Mouse (Mus musculus): ENCODE measurements around the gene Ppip5k1.
"Not testable (repeated sequence)": the region's sequence is repeated elsewhere in the genome, so short reads cannot be mapped to it uniquely, and the experiment has no call there.

The Ppip5k1 gene

DNA sequence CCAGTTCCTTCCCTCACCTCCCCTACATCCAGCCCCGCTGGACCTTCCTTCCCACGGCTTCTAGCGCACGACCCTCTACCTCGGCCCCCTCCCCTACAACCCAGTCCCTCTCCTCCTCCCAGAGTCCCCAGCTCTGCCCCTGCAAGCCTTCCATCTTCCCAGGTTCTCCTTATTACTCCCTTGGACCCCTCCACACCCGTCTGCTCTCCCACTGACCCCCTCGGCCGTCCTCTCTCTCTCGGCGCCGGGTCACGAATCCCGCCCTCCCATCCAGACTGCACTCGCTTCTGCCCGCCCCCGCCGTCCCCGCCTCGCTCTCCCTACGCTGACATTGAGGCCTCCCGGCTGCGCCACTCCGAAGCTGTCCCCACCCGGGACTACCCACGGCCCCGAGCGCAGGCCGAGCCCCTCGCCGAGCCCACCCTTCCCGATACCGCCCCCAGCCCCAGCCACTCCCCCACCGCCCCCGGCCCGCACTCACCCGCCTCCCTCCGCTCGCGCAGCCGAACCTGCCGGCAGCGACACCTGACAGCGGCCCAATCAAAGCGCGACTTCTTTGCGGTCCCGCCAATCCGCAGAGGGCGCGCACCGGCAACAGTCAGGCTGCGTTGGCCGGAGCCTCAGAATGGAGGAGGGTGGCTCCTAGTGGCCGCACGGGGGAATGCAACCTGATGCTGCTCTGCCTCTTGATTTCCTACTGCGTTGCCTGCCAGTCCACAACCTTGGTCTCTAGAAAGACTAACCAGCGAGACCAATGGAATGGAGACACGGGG is at the start of gene Ppip5k1:
Gene Ppip5k1, minus strand, starts transcription at position 577 of the 773 bp plus-strand sequence.
- in situ Hi-C loops (cut with MboI, MseI) = no loop called here

DNA sequence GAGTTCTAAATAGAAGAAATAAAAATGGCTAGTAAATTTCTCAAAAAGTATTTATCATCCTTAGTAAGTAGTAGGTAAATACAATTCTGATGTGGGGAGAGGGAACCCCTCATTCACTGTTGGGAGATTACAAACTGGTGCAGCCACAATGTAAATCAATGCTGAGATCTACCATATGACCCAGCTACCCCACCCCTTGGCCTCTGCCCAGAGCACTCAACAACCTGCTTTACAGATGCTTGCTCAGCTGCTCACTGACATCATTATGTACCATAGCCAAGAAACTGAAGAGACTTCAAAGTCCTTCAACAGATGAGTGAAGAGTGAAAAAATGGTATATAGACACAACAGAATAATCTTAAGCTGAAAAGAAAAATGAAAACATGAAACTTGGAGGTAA is 48.1 kb upstream of the Ppip5k1 start:
- in situ Hi-C loops (cut with MboI, MseI) = no loop called here

DNA sequence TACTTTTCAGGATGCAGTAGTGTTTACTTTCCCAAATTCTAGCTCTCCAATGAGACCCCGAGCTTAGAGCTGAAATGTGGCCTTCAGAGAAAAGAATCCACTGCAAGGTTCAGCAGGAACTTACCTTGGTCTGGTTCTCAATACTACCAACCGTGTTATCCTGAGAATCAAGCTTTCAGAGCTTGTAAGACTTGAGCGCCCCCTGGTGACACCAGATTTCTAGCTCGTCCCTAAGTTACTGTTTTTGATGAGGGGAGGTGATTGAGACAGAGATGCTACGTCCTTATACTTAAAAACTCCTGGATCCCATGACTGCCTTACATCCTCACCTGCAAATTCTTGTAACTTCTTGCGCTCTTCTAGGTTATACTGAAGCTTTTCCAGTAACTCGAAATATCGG is 41.4 kb upstream of the Ppip5k1 start:
- in situ Hi-C loops (cut with MboI, MseI) = loop anchor here (10.0 kb wide), 1 partner anchor 152 kb away; no protein-coding TSS in a partner anchor

DNA sequence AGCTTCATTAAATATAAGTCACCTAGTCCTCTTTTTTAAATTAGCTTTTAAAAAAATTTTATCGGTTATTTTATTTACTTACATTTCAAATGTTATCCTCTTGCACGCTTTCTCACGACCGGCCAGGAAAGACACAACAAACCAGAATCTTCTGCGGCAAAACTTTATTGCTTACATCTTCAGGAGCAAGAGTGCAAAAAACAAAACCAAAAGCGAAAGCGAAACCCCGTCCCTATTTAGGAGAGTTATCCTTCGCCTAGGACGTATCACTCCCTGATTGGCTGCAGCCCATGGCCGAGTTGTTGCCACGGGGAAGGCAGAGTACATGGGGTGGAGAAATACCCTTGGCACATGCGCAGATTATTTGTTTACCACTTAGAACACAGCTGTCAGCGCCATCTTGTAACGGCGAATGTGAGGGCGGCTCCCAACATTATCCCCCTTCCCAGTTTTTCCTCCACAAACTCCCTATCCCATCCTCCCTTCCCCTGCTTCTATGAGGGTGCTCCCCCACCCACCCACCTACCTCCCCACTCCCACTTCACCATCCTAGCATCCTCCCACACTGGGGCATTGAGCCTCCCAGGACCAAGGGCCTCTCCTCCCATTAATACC is 31.9 kb upstream of the Ppip5k1 start, which contains the start of gene Strc:
Gene Strc, minus strand, starts transcription at position 208 of the 615 bp plus-strand sequence.
- in situ Hi-C loops (cut with MboI, MseI) = not testable (repeated sequence)

DNA sequence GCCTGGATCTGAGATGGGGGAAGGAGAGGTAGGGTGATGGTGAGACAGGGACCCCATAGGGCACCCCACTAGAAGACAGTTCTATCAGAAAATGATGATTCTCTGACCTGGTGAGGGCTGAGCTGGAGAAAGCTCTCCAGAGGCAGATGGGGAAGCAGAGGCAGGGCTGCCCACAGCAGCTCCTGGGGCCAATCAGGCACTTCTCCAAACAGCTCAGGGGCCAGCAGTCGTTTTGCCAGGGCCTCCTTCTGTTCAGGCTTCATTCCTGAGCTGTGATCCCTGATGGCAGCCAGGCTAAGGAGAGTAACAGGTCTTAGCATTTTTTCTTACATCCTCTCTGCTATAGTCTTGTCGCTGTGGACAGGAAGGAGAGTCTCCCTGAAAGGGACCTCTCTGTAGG is 19.6 kb upstream of the Ppip5k1 start:
- in situ Hi-C loops (cut with MboI, MseI) = loop anchor here (10.0 kb wide), 1 partner anchor 1090 kb away; the partner anchor contains the start of gene Pla2g4d

DNA sequence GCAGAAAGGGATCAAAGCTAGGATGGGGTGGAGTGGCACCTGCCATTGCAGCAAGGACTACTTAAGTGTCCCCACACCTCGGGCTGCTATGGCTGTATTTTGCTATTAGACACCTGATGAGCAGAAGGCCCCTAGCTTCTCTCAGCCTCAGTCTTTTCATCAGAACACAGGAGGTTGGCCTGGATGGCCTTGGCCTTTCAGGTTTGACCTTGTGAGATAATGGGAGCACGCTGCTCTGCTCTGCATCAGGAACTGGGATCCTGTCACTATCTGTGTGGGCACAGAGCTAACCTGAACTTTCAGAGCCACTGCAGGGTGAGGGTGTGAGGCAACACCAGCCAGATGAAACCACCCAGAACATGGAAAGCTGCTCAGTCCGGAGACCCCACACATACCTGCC is 17.1 kb upstream of the Ppip5k1 start:
- in situ Hi-C loops (cut with MboI, MseI) = loop anchor here (10.0 kb wide), 1 partner anchor 1087 kb away; the partner anchor contains the start of gene Pla2g4d

DNA sequence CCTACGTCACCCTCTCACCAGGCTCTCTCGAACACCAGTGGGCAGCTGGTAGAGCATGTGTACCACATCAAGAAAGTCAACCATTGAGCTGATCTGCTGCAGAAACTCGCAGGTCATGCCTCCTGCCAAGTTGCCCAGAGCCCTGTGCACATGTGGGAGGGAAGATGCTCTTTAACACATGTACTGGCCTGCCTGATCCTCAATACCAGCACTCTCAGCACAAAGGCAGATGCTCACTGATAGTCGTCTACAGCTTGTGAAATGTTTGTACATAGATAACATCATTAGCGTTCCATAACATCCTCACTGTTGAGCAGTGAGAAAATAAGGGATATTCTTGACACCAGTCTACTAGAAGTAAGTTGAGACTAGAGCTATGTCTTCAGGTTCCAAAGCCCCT is 15.7 kb upstream of the Ppip5k1 start:
- in situ Hi-C loops (cut with MboI, MseI) = loop anchor here (10.0 kb wide), 1 partner anchor 1086 kb away; the partner anchor contains the start of gene Pla2g4d

DNA sequence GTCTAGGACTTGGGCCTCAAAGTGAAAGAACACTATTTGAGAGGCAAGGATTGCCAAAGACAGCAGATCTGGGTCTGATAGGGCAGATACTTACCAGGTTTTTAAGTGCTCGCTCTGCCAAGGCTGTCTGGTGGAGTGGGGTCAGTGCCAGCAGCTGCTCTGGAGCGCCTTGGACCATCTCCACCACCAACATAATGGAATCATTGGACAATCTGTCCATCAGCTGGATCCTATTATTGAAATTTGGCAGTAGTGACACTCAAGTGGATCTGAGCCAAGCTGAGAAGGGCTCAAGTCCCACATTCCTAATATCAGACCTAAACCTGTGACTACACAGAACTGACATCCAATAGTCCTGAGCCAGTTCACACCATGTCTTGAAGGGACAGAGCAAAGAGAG is 13.6 kb upstream of the Ppip5k1 start:
- in situ Hi-C loops (cut with MboI, MseI) = no loop called here

DNA sequence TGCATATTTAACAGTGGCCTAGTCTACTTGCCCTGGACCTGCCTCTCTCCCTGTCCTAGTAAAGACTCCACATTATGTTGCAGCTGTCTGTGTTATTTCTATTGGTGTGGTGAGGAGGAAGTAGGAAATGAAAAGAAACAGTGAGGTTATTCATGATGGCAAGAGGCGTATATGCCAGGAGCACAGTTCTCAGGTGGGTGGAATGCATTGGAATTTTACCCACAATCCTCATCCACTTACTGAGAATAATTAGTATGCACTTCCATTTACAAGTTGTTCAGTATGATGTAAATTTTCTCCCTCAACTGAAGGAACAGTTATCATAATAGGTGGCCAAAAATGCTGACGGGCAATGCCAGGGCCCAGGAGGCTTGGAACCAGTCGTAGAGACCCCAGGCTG is 8.5 kb upstream of the Ppip5k1 start:
- in situ Hi-C loops (cut with MboI, MseI) = no loop called here

DNA sequence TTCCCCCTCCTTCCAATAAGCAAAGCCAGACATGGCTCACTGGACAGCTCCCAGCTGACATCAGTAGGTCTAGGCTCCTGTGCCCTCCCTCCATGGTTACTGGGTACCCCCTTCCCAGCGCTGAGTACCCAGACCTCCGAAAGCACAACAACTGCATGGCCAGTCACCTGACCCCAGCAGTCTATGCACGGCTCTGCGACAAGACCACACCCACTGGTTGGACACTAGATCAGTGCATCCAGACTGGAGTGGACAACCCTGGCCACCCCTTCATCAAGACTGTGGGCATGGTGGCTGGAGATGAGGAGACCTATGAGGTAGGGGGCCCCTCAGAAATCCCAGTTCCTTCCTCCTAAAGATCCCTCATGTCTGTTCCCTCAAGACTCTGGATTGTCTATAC is 4.3 kb upstream of the Ppip5k1 start:
- in situ Hi-C loops (cut with MboI, MseI) = no loop called here

DNA sequence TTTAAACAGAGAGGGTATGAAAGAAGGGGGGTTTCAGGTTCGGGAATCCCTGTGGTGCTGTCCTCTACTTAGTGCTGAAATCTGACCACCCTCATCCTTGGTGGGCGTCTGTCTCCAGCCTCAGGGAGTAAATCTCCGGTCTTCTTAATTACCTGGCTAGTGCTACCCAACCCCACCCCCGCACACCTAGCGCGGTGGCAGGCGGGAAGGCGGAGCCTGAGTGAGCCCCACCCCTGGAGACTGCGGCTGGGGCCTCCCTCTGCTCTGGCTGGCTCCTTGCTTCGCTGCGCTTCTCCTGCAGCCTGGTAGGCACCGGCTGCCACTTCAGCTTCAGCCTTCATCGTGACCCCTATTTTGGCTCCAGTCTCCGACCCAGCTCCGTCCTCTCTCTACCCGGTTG is 3.2 kb upstream of the Ppip5k1 start:
- in situ Hi-C loops (cut with MboI, MseI) = no loop called here

DNA sequence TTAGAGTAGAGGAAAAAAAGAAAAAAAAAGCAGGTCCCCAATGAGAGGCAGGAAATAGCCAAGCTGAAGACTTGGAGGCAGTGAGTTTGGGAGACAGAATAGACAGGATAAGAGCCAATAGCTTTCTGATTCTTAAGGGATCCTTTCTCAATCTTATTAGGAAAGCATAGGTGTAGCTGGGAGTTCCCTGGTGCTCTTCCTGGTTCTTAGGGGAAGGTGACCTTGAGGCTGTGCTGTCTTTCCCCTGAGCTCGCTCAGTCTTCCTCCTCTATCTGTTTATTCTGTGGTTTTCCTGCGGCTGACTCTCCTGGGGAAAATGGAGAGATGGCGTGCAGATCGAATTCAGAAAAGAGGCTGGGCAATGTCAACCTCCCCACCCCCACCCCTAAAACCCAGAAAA is 2.8 kb upstream of the Ppip5k1 start:
- in situ Hi-C loops (cut with MboI, MseI) = no loop called here

DNA sequence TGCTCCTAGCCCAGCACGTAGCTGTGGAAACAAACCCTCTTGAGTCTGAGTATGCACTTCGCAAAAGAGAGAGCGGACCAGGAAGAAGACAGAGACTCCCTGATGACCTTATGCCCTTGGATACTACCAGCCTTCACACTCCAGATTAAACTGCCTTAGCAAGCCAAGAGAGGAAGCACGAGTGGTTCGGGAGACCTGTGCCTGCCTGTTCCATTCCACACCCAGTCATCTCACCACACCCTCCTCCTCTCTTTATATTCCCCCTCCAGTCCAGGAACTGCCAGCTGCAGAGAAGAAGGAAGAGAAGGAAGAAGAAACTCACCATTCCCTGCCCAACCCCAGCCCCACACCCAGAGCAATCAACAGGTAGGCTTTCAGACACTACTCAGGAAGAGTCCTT is 2.3 kb upstream of the Ppip5k1 start, which contains the start of gene Ckmt1:
Gene Ckmt1, plus strand, starts transcription at position 221 of the 400 bp plus-strand sequence.
- in situ Hi-C loops (cut with MboI, MseI) = no loop called here

DNA sequence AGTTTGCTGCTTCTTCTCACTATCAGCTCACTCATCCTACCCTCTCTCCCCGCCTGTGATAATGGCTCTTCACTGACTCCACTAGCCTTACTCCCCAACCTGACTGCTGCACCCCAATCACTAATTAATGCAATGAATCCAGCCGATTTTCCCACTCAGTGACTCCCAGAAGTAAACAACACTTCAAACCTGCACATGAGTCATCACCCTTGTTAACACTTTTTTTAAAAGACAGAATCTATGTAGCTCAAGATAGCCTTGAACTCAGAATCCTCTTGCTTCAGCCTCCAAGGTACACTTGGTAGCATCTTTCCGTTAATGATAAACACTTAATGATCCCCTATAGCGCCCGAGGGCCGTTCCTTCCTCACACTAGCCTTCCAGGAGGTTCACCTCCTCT is 818 bp downstream of the Ppip5k1 start:
- in situ Hi-C loops (cut with MboI, MseI) = no loop called here

DNA sequence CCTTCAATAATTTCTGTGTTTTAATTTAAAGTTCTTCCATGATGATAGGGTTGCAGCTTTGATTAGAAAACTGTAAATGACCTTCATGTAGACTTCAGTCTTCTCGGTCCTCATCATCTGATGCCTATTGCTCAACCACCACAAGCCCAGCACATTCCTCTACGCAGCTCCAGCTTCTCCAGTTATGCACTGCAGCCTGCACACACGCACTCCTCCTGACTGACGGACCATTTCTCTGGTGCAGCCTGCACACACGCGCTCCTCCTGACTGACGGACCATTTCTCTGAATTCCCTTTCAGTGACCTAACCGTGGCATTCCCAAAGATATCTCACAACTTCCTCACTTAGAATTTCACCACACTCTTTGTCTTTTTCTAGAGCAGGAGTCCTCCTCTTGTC is 2.0 kb downstream of the Ppip5k1 start:
- in situ Hi-C loops (cut with MboI, MseI) = no loop called here

DNA sequence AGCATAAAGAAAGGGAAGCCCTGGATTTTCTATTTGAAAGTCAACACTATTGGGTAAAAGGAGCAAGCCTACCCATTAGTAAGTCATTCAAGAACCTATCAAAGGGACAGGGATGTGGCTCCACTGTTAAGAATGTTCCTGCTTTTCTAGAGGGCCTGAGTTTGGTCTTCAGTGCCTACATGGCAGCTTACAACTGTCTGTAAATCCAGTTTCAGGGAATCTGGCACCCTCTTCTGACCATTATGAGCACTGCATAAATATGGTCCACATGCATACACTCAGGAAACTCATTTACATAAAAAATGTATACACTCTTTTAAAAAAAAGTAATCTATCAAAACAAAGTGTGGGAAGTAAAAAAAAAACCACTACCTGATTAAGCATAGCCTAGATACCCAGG is 16.1 kb downstream of the Ppip5k1 start:
- in situ Hi-C loops (cut with MboI, MseI) = no loop called here

DNA sequence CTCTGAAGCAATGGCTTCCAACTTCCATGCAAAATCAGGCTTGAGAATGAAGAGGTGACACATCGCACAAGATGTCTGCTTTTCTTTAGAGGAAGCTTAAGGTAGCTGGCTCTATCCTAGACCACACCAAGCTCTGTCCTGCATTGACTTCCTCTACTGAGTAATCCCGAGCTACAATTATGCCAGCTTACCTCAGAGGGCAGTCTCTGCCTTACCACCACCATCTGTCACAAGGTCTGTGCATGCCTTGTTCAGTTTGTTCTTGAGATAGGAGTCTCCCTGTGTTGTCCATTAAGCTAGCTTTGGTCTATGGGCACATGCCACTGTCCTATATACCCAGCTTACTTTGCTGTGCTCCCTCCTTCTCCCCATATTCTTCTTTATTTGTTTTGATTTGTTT is 25.7 kb downstream of the Ppip5k1 start:
- in situ Hi-C loops (cut with MboI, MseI) = no loop called here

DNA sequence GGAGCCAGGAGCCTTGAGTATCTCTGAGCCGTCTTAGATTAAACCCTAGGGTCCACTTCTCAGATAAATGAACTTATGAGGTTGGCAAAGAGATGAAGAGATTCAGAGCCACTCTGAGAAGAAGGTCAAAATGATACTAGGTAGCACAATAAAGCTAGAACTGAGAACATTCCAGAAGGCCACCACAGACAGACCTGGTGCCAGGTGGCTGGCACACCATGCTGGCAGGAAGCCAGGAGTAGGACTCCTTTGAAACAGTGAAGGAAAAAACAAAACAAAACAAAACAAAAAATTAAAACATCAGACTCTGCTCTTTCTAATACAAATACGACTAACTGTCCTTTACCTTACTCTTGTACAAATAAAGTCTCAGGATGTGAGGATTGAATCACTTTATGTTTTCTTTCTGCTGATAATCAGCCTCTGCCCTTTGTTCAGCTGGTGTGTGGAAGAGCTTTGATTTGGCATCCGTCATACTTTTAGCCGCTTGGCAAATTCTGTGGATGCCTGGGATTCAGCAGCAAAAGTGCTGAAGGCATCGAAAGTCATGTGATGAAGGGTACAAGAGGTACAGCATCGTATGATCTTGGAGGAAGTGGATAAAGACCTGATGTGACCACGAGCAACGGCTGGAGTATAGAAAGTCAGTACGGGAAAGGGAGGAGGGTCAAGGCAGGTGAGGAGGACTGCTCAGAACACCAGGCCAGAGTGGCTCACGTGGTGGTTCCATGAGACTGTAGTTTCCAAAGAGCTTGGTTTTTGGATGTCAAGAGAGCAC is 31.3 kb downstream of the Ppip5k1 start:
- in situ Hi-C loops (cut with MboI, MseI) = no loop called here

DNA sequence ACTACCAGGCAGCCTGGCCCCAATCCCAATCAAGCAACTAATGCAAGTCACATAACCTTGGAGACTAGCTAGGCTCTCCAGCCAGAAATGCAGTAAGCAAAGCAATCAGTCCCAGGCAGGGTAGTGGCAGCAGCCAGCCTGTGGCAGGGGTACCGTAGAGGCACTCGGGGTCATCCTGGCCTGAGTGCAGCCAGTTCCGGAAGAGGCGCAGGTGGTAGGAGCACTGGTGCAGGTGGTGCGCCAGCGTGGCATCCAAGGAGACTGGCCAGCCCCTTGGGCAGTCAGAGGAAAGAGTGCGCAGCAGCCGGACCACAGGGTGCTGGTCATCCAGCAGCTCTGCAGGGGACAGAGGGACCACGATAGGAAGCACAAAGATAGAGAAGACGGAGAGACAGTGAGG is 32.2 kb downstream of the Ppip5k1 start:
- in situ Hi-C loops (cut with MboI, MseI) = no loop called here

DNA sequence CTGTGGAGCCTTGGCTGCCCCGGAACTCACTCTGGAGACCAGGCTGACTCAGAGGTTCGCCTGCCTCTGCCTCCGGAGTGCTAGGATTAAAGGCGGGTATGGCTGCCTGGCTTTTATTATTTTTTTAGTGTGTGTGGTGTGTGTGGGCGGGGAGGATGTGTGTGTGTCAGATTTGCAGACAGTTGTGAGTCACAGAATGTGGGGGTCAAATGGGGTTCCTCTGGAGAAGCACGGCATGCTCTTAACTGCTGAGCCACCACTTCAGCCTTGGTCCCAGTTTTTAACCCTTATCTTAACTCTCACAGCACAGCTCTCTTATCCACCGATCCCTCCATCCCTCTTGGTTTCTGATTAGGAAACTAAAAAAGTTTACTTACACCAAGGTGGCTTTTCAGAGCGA is 38.9 kb downstream of the Ppip5k1 start:
- in situ Hi-C loops (cut with MboI, MseI) = no loop called here

DNA sequence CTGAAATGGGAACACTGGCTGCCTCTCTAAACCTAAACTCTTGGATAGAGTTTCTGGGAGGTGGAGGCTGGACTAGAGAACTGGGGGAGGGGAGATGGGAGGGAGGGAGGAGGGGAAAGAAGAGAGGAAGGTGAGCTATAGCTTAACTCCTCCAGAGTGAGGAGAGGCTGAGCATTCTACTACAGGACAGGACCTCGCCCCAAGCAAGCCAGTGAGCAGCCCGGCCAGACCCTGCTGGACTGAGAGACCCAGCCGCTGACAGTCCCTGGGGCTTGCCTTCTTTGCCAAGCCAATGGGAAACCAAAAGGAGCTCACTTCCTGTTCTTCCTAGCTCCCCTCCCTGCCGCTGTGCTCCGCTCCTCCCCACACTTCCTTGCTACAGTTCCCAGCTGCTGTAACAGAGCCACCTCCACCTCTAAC is 46.2 kb downstream of the Ppip5k1 start:
- in situ Hi-C loops (cut with MboI, MseI) = no loop called here

DNA sequence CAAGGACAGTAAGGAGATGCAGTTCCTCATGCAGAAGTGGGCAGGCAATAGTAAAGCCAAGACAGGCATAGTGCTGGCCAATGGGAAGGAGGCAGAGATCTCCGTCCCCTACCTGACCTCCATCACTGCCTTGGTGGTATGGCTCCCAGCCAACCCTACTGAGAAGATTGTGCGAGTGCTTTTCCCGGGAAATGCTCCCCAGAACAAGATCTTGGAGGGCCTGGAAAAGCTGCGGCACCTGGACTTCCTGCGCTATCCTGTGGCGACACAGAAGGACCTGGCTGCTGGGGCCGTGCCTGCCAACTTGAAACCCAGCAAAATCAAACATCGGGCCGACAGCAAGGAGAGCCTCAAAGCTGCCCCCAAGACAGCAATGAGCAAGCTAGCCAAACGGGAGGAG is 55.2 kb downstream of the Ppip5k1 start:
- in situ Hi-C loops (cut with MboI, MseI) = no loop called here

Data from T-helper 1 cell (primary cell).